ENCODE assay signal across 8 mouse cellular contexts in the genomic region with DNA sequence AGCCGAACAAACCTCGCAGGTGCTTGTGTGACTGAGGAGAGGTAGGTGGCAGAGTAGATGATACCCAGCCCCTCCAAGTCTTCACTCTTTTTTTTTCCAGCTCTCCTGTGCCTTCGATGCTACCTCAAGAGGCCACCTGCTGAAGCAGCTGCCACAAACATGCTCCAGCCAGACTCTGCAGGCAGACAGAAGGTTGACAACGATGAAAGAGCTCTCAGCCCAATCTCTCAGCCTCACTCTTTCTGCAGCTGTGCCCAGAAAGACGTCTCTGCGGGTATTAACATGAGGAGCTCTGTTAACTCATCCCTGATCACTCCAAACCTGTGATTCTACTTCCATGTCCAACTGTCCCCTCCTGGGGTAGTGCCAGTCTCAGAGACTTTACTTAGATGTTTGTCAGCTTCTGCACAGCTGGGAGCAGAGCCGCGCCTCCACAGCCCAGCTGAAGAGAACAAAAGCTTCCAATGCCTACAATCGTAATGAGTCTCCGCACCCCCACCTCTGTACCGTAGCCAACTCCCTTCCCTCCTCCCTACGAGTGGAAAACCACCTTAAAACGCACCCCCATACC.
DNase-seq lines count a peak whose midpoint lies in the region; ATAC-seq and TF ChIP-seq lines count a peak whose summit lies in the region.

No protein-coding gene starts in this region.

- peaks cover 7% of the 10 kb centered on the region for H3K4me1 ChIP-seq in embryonic facial prominence, embryonic 12.5 days
- peaks cover 19% of the 10 kb centered on the region for H3K4me1 ChIP-seq in midbrain, embryonic 12.5 days

- DNase-seq in gastrocnemius, adult 2 months = no peak
- DNase-seq in gastrocnemius, postnatal 25 days = no peak
- DNase-seq in left cerebral cortex, adult 8-10 months (ENCODE audit: low spot score in 2 of 2) = peak; percentile 24 to 49
- no peak for DNase-seq in MN1 (ENCODE audit: low spot score)
- DNase-seq in gastrocnemius, adult 18-20 months (ENCODE audit: low spot score) = no peak

- no peak for TF ChIP-seq CTCF in gastrocnemius, adult 2 months (IDR thresholded peaks at IDR 0.05)

- no peaks in the 10 kb centered on the region for H3K27me3 ChIP-seq in embryonic facial prominence, embryonic 12.5 days
- no peaks in the 10 kb centered on the region for H3K27me3 ChIP-seq in midbrain, embryonic 12.5 days

- intact Hi-C loops in gastrocnemius, adult 2 months (cut with DNase I) = no loop called here

- peak overlapping the region; percentile 10; the same call in 1 of the 2 replicates for H3K9ac ChIP-seq in embryonic facial prominence, embryonic 12.5 days
- H3K9ac ChIP-seq in midbrain, embryonic 12.5 days (replicated peaks) = peak overlapping the region; percentile 60

- no peaks in the 10 kb centered on the region for H3K36me3 ChIP-seq in embryonic facial prominence, embryonic 12.5 days
- H3K36me3 ChIP-seq in midbrain, embryonic 12.5 days = no peaks in the 10 kb centered on the region

- ATAC-seq in embryonic facial prominence, embryonic 12.5 days (ENCODE audit: insufficient number of reproducible peaks, insufficient read depth, low FRiP score, low TSS enrichment) = peak; percentile 69; the same call in 1 of the 2 replicates
- peak; percentile 42 to 47; a peak in 3 of 4 replicates for ATAC-seq in hematopoietic stem cell, adult 5-6 weeks (replicated peaks in 1 of 2; ENCODE audit: insufficient read depth in 1 of 2, low FRiP score in 2 of 2, low TSS enrichment in 1 of 2, low read depth in 1 of 2, poor library complexity in 2 of 2, severe bottlenecking in 2 of 2)
- ATAC-seq in midbrain, embryonic 12.5 days (ENCODE audit: low FRiP score, low read depth) = peak; percentile 84

- peak overlapping the region; percentile 65 for H3K4me3 ChIP-seq in gastrocnemius, adult 2 months
- peak overlapping the region; percentile 29 for H3K4me3 ChIP-seq in embryonic facial prominence, embryonic 12.5 days
- peak overlapping the region; percentile 41 for H3K4me3 ChIP-seq in midbrain, embryonic 12.5 days

- H3K4me2 ChIP-seq in embryonic facial prominence, embryonic 12.5 days (replicated peaks) = peak overlapping the region; percentile 53
- H3K4me2 ChIP-seq in midbrain, embryonic 12.5 days (replicated peaks) = peak overlapping the region; percentile 65

- WGBS in embryonic facial prominence, embryonic 12.5 days = 10% methylated on average over 13 of the region's 13 CpGs
- 7% methylated on average over 13 of the region's 13 CpGs for WGBS in midbrain, embryonic 12.5 days

- H3K9me3 ChIP-seq in embryonic facial prominence, embryonic 12.5 days = no peaks in the 10 kb centered on the region
- H3K9me3 ChIP-seq in midbrain, embryonic 12.5 days = no peaks in the 10 kb centered on the region

- peak overlapping the region; percentile 28; the same call in 1 of the 2 replicates for H3K27ac ChIP-seq in gastrocnemius, adult 2 months
- peak overlapping the region; percentile 41; the same call in 1 of the 2 replicates for H3K27ac ChIP-seq in embryonic facial prominence, embryonic 12.5 days
- peak overlapping the region; percentile 43 for H3K27ac ChIP-seq in midbrain, embryonic 12.5 days (replicated peaks)

Comparison
In these comparisons a context has a peak if more than half of its experiments do, and no peak if none do; other contexts are left out.
1. DNase-seq: peak in left cerebral cortex, adult 8-10 months (2 of 2); none in gastrocnemius, adult 2 months (single experiment), gastrocnemius, postnatal 25 days (single experiment), MN1 (single experiment) and gastrocnemius, adult 18-20 months (single experiment).
2. Peak in every context shown above with its lines, with median percentiles within 50 percentile points of each other: H3K27ac ChIP-seq, H3K4me3 ChIP-seq and ATAC-seq.